Mouse (Mus musculus): ENCODE results near the gene Pappa2.

Pappa2 gene

GRCm38 (mm10) chr1:158765842-158766241 lies 214.4 kb downstream of the Pappa2 start:
- in situ Hi-C loops (cut with MseI, MboI): no loop called here

- in situ Hi-C loops (cut with MseI, MboI): no loop called here
These were observed 215.6 kb downstream of the Pappa2 start for GRCm38 (mm10) chr1:158764727-158765126.

- in situ Hi-C loops (cut with MseI, MboI): no loop called here
These were observed 216.1 kb downstream of the Pappa2 start for GRCm38 (mm10) chr1:158764211-158764610.

GRCm38 (mm10) chr1:158748356-158749096 lies 231.8 kb downstream of the Pappa2 start:
- in situ Hi-C loops (cut with MseI, MboI): no loop called here

- in situ Hi-C loops (cut with MseI, MboI): no loop called here
These were observed 238.8 kb downstream of the Pappa2 start for GRCm38 (mm10) chr1:158741449-158741848.

- in situ Hi-C loops (cut with MseI, MboI): no loop called here
These were observed 239.3 kb downstream of the Pappa2 start for GRCm38 (mm10) chr1:158740949-158741348.

GRCm38 (mm10) chr1:158740161-158740766 lies 240.0 kb downstream of the Pappa2 start:
- in situ Hi-C loops (cut with MseI, MboI): no loop called here

GRCm38 (mm10) chr1:158739132-158739919 lies 241.0 kb downstream of the Pappa2 start:
- in situ Hi-C loops (cut with MseI, MboI): no loop called here

GRCm38 (mm10) chr1:158732868-158733496 lies 247.3 kb downstream of the Pappa2 start:
- in situ Hi-C loops (cut with MseI, MboI): no loop called here

- in situ Hi-C loops (cut with MseI, MboI): no loop called here
These were observed 266.8 kb downstream of the Pappa2 start for GRCm38 (mm10) chr1:158713301-158714095.

GRCm38 (mm10) chr1:158701336-158701735 lies 279.0 kb downstream of the Pappa2 start:
- in situ Hi-C loops (cut with MseI, MboI): no loop called here

GRCm38 (mm10) chr1:158700147-158700546 lies 280.1 kb downstream of the Pappa2 start:
- in situ Hi-C loops (cut with MseI, MboI): no loop called here

- in situ Hi-C loops (cut with MseI, MboI): no loop called here
These were observed 281.0 kb downstream of the Pappa2 start for GRCm38 (mm10) chr1:158699276-158699675.

GRCm38 (mm10) chr1:158697859-158698569 lies 282.3 kb downstream of the Pappa2 start:
- in situ Hi-C loops (cut with MseI, MboI): no loop called here

GRCm38 (mm10) chr1:158697423-158697822 lies 282.9 kb downstream of the Pappa2 start:
- in situ Hi-C loops (cut with MseI, MboI): no loop called here

GRCm38 (mm10) chr1:158687726-158688125 lies 292.6 kb downstream of the Pappa2 start:
- in situ Hi-C loops (cut with MseI, MboI): no loop called here

- in situ Hi-C loops (cut with MseI, MboI): loop anchor here (5.0 kb wide), 3 partner anchors 282 to 467 kb away; no protein-coding TSS in a partner anchor
These were observed 310.2 kb downstream of the Pappa2 start for GRCm38 (mm10) chr1:158669971-158670592.

GRCm38 (mm10) chr1:158666001-158666400 lies 314.3 kb downstream of the Pappa2 start:
- in situ Hi-C loops (cut with MseI, MboI): loop anchor here in 1 of 2 experiments (5.0 kb wide), 1 partner anchor 466 kb away; no protein-coding TSS in a partner anchor
